ENCODE assay signal across 8 mouse cellular contexts in the genomic region with DNA sequence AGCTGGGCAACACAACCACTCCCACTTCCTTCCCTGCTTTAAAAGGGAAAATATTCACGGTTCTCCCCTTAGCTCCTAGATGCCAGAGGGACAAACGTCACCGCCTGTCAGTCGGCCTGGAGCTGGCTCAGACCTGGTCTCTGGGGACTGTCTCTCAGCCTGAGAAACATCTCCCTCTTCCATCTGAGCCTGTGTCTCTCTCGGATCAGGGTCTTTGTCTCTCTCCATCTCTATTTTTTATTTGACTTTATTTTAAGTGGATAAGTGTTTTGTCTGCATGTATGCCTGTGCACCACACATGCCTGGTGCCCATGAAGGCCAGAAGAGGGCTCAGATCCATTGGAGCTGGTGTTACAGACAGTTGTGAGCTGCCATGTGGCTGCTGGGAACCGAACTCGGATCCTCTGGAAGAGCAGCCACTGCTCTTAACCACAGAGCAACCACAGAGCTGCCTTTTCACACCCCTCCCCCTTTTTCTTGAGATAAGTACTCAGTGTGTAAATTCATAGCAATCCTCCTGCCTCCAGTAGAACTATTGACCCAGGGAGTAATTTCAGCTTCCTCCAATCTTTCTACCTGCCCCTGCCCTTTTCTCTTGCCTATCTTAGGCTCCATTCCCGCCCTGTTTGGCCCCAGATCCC. TPM values are rescaled to one million over a fixed set of nuclear protein-coding genes. Genes with fewer than 3 reads are reported as not detected.
DNase-seq lines count a peak whose midpoint lies in the region; ATAC-seq lines count a peak whose summit lies in the region.

No protein-coding gene starts in this region.

- no peaks in the 10 kb centered on the region for H3K36me3 ChIP-seq in lung, embryonic 15.5 days
- no peaks in the 10 kb centered on the region for H3K36me3 ChIP-seq in forebrain, embryonic 12.5 days (replicated peaks)
- H3K36me3 ChIP-seq in hindbrain, embryonic 11.5 days (ENCODE audit: control insufficient read depth, insufficient read depth, low read length): no peaks in the 10 kb centered on the region
- H3K36me3 ChIP-seq in neural tube, embryonic 14.5 days (ENCODE audit: control insufficient read depth, insufficient read depth, low read length): no peaks in the 10 kb centered on the region

- no peak for ATAC-seq in lung, embryonic 15.5 days (ENCODE audit: borderline replicate concordance, extremely low read depth, low FRiP score, low TSS enrichment)
- ATAC-seq in forebrain, embryonic 12.5 days (ENCODE audit: low FRiP score): no peak; the same call in 1 of the 2 replicates
- peak; percentile 15 for ATAC-seq in hindbrain, embryonic 11.5 days (ENCODE audit: low FRiP score)
- ATAC-seq in neural tube, embryonic 14.5 days (ENCODE audit: low read depth): no peak
- no peak for ATAC-seq in megakaryocyte-erythroid progenitor cell, adult 5-6 weeks (replicated peaks; ENCODE audit: low FRiP score, low TSS enrichment, poor library complexity, severe bottlenecking)

- peaks cover 38% of the 10 kb centered on the region for H3K4me1 ChIP-seq in lung, embryonic 15.5 days
- H3K4me1 ChIP-seq in forebrain, embryonic 12.5 days: peaks cover 53% of the 10 kb centered on the region
- peaks cover 19% of the 10 kb centered on the region for H3K4me1 ChIP-seq in hindbrain, embryonic 11.5 days (replicated peaks; ENCODE audit: control insufficient read depth, insufficient read depth, low read length)
- H3K4me1 ChIP-seq in neural tube, embryonic 14.5 days (ENCODE audit: control insufficient read depth, insufficient read depth, low read length): peaks cover 6% of the 10 kb centered on the region; the same call in 1 of the 2 replicates

- peak overlapping the region; percentile 95 for H3K27ac ChIP-seq in lung, embryonic 15.5 days
- H3K27ac ChIP-seq in forebrain, embryonic 12.5 days: peak overlapping the region; percentile 83
- H3K27ac ChIP-seq in hindbrain, embryonic 11.5 days (ENCODE audit: low read depth, low read length): peak overlapping the region; percentile 85
- peak overlapping the region; percentile 2; the same call in 1 of the 2 replicates for H3K27ac ChIP-seq in neural tube, embryonic 14.5 days (ENCODE audit: low read depth, low read length)

- H3K9ac ChIP-seq in lung, embryonic 15.5 days: 0 out of 2 replicates have a peak overlapping the region, but pooled peaks have one; percentile 8
- peak overlapping the region; percentile 30; the same call in 1 of the 2 replicates for H3K9ac ChIP-seq in forebrain, embryonic 12.5 days
- peak overlapping the region; percentile 3; the same call in 1 of the 2 replicates for H3K9ac ChIP-seq in hindbrain, embryonic 11.5 days (ENCODE audit: low read depth, low read length)
- no peak overlapping the region; the same call in 1 of the 2 replicates for H3K9ac ChIP-seq in neural tube, embryonic 14.5 days (replicated peaks; ENCODE audit: low read depth, low read length)

- H3K27me3 ChIP-seq in lung, embryonic 15.5 days: no peaks in the 10 kb centered on the region
- H3K27me3 ChIP-seq in forebrain, embryonic 12.5 days: peaks cover 24% of the 10 kb centered on the region
- H3K27me3 ChIP-seq in hindbrain, embryonic 11.5 days (ENCODE audit: control insufficient read depth, insufficient read depth, low read length): no peaks in the 10 kb centered on the region
- H3K27me3 ChIP-seq in neural tube, embryonic 14.5 days (ENCODE audit: control insufficient read depth, insufficient read depth, low read length): no peaks in the 10 kb centered on the region

- DNase-seq in lung, postnatal 36 days: no peak
- peak; percentile 35 for DNase-seq in hindbrain, embryonic 11.5 days (ENCODE audit: low spot score)
- DNase-seq in ovary, postnatal 10 days (ENCODE audit: low spot score): no peak
- no peak for DNase-seq in frontal cortex, postnatal 14 days (ENCODE audit: low spot score in 2 of 2)

- peak overlapping the region; percentile 86 for H3K4me2 ChIP-seq in lung, embryonic 15.5 days
- peak overlapping the region; percentile 28; the same call in 1 of the 2 replicates for H3K4me2 ChIP-seq in forebrain, embryonic 12.5 days
- H3K4me2 ChIP-seq in hindbrain, embryonic 11.5 days (replicated peaks; ENCODE audit: low read depth, low read length): peak overlapping the region; percentile 23
- no peak overlapping the region for H3K4me2 ChIP-seq in neural tube, embryonic 14.5 days (ENCODE audit: low read depth, low read length)

- 18% methylated on average over 8 of the region's 8 CpGs for WGBS in lung, embryonic 15.5 days
- 33% methylated on average over 8 of the region's 8 CpGs for WGBS in forebrain, embryonic 12.5 days
- WGBS in hindbrain, embryonic 11.5 days: 20% methylated on average over 8 of the region's 8 CpGs
- WGBS in neural tube, embryonic 14.5 days: 25% methylated on average over 8 of the region's 8 CpGs

- 0 out of 2 replicates have a peak overlapping the region, but pooled peaks have one; percentile 6 for H3K4me3 ChIP-seq in lung, embryonic 15.5 days
- H3K4me3 ChIP-seq in forebrain, embryonic 12.5 days (replicated peaks): no peak overlapping the region
- H3K4me3 ChIP-seq in hindbrain, embryonic 11.5 days (ENCODE audit: low read depth, low read length): no peak overlapping the region
- H3K4me3 ChIP-seq in neural tube, embryonic 14.5 days (ENCODE audit: low read depth, low read length): no peak overlapping the region

- H3K9me3 ChIP-seq in lung, embryonic 15.5 days: no peaks in the 10 kb centered on the region
- no peaks in the 10 kb centered on the region for H3K9me3 ChIP-seq in forebrain, embryonic 12.5 days
- H3K9me3 ChIP-seq in hindbrain, embryonic 11.5 days (ENCODE audit: control insufficient read depth, low read length): no peaks in the 10 kb centered on the region
- no peaks in the 10 kb centered on the region for H3K9me3 ChIP-seq in neural tube, embryonic 14.5 days (ENCODE audit: control insufficient read depth, low read length)

RNA-seq across cellular contexts. Expression of a gene that starts 3.5 kb away (rescaled TPM):
- 148 and 159 TPM in 2 replicates for polyA plus RNA-seq in lung, embryonic 15.5 days (2015; fragmentation: Nextera tagmentation; extraction: Ambion mirVana)
- polyA plus RNA-seq in forebrain, embryonic 12.5 days (2016; fragmentation: Nextera tagmentation; extraction: Ambion mirVana): 14.8 and 16.5 TPM in 2 replicates
- 33.9 and 37.0 TPM in 2 replicates for polyA plus RNA-seq in hindbrain, embryonic 11.5 days (2014; fragmentation: Nextera tagmentation; extraction: Ambion mirVana)
- 1.8 and 3.6 TPM in 2 replicates for polyA plus RNA-seq in neural tube, embryonic 14.5 days (2014; fragmentation: Nextera tagmentation; extraction: Ambion mirVana)
- not detected in 2 replicates for total RNA-seq in megakaryocyte-erythroid progenitor cell, adult 5-6 weeks (2014; fragmentation: Nextera tagmentation)
- not detected in 2 replicates for total RNA-seq in megakaryocyte-erythroid progenitor cell, adult 5-6 weeks (2017)

RNA-seq across cellular contexts. Expression of a gene that starts 10.9 kb away (rescaled TPM):
- polyA plus RNA-seq in lung, embryonic 15.5 days (2015; fragmentation: Nextera tagmentation; extraction: Ambion mirVana): 325 and 332 TPM in 2 replicates
- polyA plus RNA-seq in forebrain, embryonic 12.5 days (2016; fragmentation: Nextera tagmentation; extraction: Ambion mirVana): 42.2 and 45.0 TPM in 2 replicates
- polyA plus RNA-seq in hindbrain, embryonic 11.5 days (2014; fragmentation: Nextera tagmentation; extraction: Ambion mirVana): 37.5 and 43.4 TPM in 2 replicates
- 46.9 and 62.4 TPM in 2 replicates for polyA plus RNA-seq in neural tube, embryonic 14.5 days (2014; fragmentation: Nextera tagmentation; extraction: Ambion mirVana)
- total RNA-seq in megakaryocyte-erythroid progenitor cell, adult 5-6 weeks (2014; fragmentation: Nextera tagmentation): 34.9 and 39.2 TPM in 2 replicates
- 28.1 and 35.4 TPM in 2 replicates for total RNA-seq in megakaryocyte-erythroid progenitor cell, adult 5-6 weeks (2017)

RNA-seq across cellular contexts. Expression of a gene that starts 11.2 kb away (rescaled TPM):
- polyA plus RNA-seq in lung, embryonic 15.5 days (2015; fragmentation: Nextera tagmentation; extraction: Ambion mirVana): 12.8 and 13.7 TPM in 2 replicates
- polyA plus RNA-seq in forebrain, embryonic 12.5 days (2016; fragmentation: Nextera tagmentation; extraction: Ambion mirVana): 118 and 147 TPM in 2 replicates
- 60.9 and 73.6 TPM in 2 replicates for polyA plus RNA-seq in hindbrain, embryonic 11.5 days (2014; fragmentation: Nextera tagmentation; extraction: Ambion mirVana)
- 190 and 228 TPM in 2 replicates for polyA plus RNA-seq in neural tube, embryonic 14.5 days (2014; fragmentation: Nextera tagmentation; extraction: Ambion mirVana)
- 2.5 and 2.9 TPM in 2 replicates for total RNA-seq in megakaryocyte-erythroid progenitor cell, adult 5-6 weeks (2014; fragmentation: Nextera tagmentation)
- 0.19 and 14.6 TPM in 2 replicates for total RNA-seq in megakaryocyte-erythroid progenitor cell, adult 5-6 weeks (2017)

RNA-seq across cellular contexts. Expression of a gene that starts 44.3 kb away (rescaled TPM):
- 13.1 and 14.4 TPM in 2 replicates for polyA plus RNA-seq in lung, embryonic 15.5 days (2015; fragmentation: Nextera tagmentation; extraction: Ambion mirVana)
- polyA plus RNA-seq in forebrain, embryonic 12.5 days (2016; fragmentation: Nextera tagmentation; extraction: Ambion mirVana): 0.76 and 1.4 TPM in 2 replicates
- 2.5 and 2.7 TPM in 2 replicates for polyA plus RNA-seq in hindbrain, embryonic 11.5 days (2014; fragmentation: Nextera tagmentation; extraction: Ambion mirVana)
- 0.50 and 0.75 TPM in 2 replicates for polyA plus RNA-seq in neural tube, embryonic 14.5 days (2014; fragmentation: Nextera tagmentation; extraction: Ambion mirVana)
- 0.74 and 0.98 TPM in 2 replicates for total RNA-seq in megakaryocyte-erythroid progenitor cell, adult 5-6 weeks (2014; fragmentation: Nextera tagmentation)
- total RNA-seq in megakaryocyte-erythroid progenitor cell, adult 5-6 weeks (2017): 5.6 TPM in 1 of 2 replicates, not detected in the other

RNA-seq across cellular contexts. Expression of a gene that starts 54.4 kb away (rescaled TPM):
- 133 and 134 TPM in 2 replicates for polyA plus RNA-seq in lung, embryonic 15.5 days (2015; fragmentation: Nextera tagmentation; extraction: Ambion mirVana)
- 70.3 and 73.8 TPM in 2 replicates for polyA plus RNA-seq in forebrain, embryonic 12.5 days (2016; fragmentation: Nextera tagmentation; extraction: Ambion mirVana)
- polyA plus RNA-seq in hindbrain, embryonic 11.5 days (2014; fragmentation: Nextera tagmentation; extraction: Ambion mirVana): 88.4 and 91.8 TPM in 2 replicates
- 95.3 and 104 TPM in 2 replicates for polyA plus RNA-seq in neural tube, embryonic 14.5 days (2014; fragmentation: Nextera tagmentation; extraction: Ambion mirVana)
- 32.2 and 50.7 TPM in 2 replicates for total RNA-seq in megakaryocyte-erythroid progenitor cell, adult 5-6 weeks (2014; fragmentation: Nextera tagmentation)
- 11.4 and 23.5 TPM in 2 replicates for total RNA-seq in megakaryocyte-erythroid progenitor cell, adult 5-6 weeks (2017)

Comparison
In these comparisons a context has a peak if more than half of its experiments do, and no peak if none do; other contexts are left out.
1. H3K27ac ChIP-seq: peak in every context shown above with its lines; median percentile 95 in lung, embryonic 15.5 days; 85 in hindbrain, embryonic 11.5 days; 83 in forebrain, embryonic 12.5 days; 2 in neural tube, embryonic 14.5 days.